Mouse (Mus musculus) midbrain, embryonic 16.5 days (tissue): ENCODE results near the gene Ppp1r12b. TPM values are rescaled to one million over a fixed set of nuclear protein-coding genes. Genes with fewer than 3 reads are reported as not detected.

Experiments used
- microRNA-seq: library from miRNA; unstranded; fragments of <30 nt; microRNA quantifications from one replicate; pipeline ENCODE4, GENCODE M21; 2017
- polyA plus RNA-seq: library from polyadenylated mRNA; unstranded; fragments of >200 nt; fragmentation: Nextera tagmentation; extraction: Ambion mirVana; gene quantifications from 2 replicates; pipeline ENCODE4 v1.2.1, GENCODE M21; 2015

Ppp1r12b gene
- polyA plus RNA-seq, 1 experiment from 2014 or later = 13.6 TPM

Small RNA genes lying within 50 kb of the gene (microRNA-seq; reads per million reads assigned to microRNA genes)
- not detected for gene Gm22232

Other genes starting within 250 kb of the Ppp1r12b start
- gene Ube2t, start 6.6 kb upstream of the Ppp1r12b start, polyA plus RNA-seq = 9.7 and 10.6 TPM in 2 replicates
- gene Lgr6, start 149.3 kb upstream of the Ppp1r12b start, polyA plus RNA-seq = 1.1 and 1.2 TPM in 2 replicates
- 0.11 and 0.26 TPM in 2 replicates for gene Ptpn7, start 176.8 kb upstream of the Ppp1r12b start, polyA plus RNA-seq
- gene Arl8a, start 190.9 kb upstream of the Ppp1r12b start, polyA plus RNA-seq = 390 and 409 TPM in 2 replicates
- 1.1 and 2.7 TPM in 2 replicates for gene Gpr37l1, start 211.7 kb upstream of the Ppp1r12b start, polyA plus RNA-seq